Mouse (Mus musculus): ENCODE data around the gene Relb.

- TF ChIP-seq CTCF (IDR thresholded peaks at IDR 0.05; ENCODE audit: extremely low read depth, insufficient read depth, insufficient read length, insufficient replicate concordance) (no peak), POLR2A (IDR thresholded peaks at IDR 0.05; ENCODE audit: low read depth, low read length) (no peak)
Measured at GRCm38 (mm10) chr7:19629361-19629734, at the start of gene Relb.

Data from spleen, adult 2 months (tissue).